Mouse (Mus musculus) lung, embryonic 16.5 days (tissue): ENCODE results near the gene Fscn1. TPM values are rescaled to one million over a fixed set of nuclear protein-coding genes. Genes with fewer than 3 reads are reported as not detected.

Experiments
- ATAC-seq: fragments of 200-750 bp; cut with Nextera tagmentation; 2 replicates; pipeline ENCODE4 v1.8.0; 2017; ENCODE audit warnings: low read depth, mild to moderate bottlenecking, moderate library complexity
- H3K27ac ChIP-seq: fragments of 300-500 bp; sonication (generic); 2 replicates; pipeline ENCODE4 v1.5.1; 2014; ENCODE audit warnings: mild to moderate bottlenecking, control low read depth, low read length
- H3K27me3 ChIP-seq: fragments of 300-500 bp; sonication (generic); 2 replicates; pipeline ENCODE4 v1.6.1; 2014; ENCODE audit warnings: low read depth, low read length, mixed read lengths; ENCODE audit not compliant: control insufficient read depth, insufficient read depth
- H3K36me3 ChIP-seq: fragments of 300-500 bp; sonication (generic); 2 replicates; pipeline ENCODE4 v1.6.1; 2014; ENCODE audit warnings: low read length; ENCODE audit not compliant: control insufficient read depth, insufficient read depth
- H3K4me1 ChIP-seq: fragments of 300-500 bp; sonication (generic); replicated peaks from 2 replicates; pipeline ENCODE4 v1.6.1; 2014; ENCODE audit warnings: low read length, mixed read lengths; ENCODE audit not compliant: control insufficient read depth, insufficient read depth
- H3K4me2 ChIP-seq: fragments of 300-500 bp; sonication (generic); 2 replicates; pipeline ENCODE4 v1.6.1; 2014; ENCODE audit warnings: low read depth, low read length, control low read depth
- H3K4me3 ChIP-seq: fragments of 300-500 bp; sonication (generic); 2 replicates; pipeline ENCODE4 v1.5.1; 2014; ENCODE audit warnings: mild to moderate bottlenecking, low read length, control low read depth
- H3K9ac ChIP-seq: fragments of 300-500 bp; sonication (generic); 2 replicates; pipeline ENCODE4 v1.6.1; 2014; ENCODE audit warnings: low read length, control low read depth
- H3K9me3 ChIP-seq: fragments of 300-500 bp; sonication (generic); 2 replicates; pipeline ENCODE4 v1.6.1; 2016; ENCODE audit warnings: low read length; ENCODE audit not compliant: control insufficient read depth
- WGBS: fragments of 180-500 bp; shearing (Covaris S2); extraction: QIAGEN DNeasy Blood & Tissue Kit; methylation state at CpG from one replicate; pipeline ENCODE4 v1.1.7; 2014; 5-methylcytosine and 5-hydroxymethylcytosine counted together
- polyA plus RNA-seq: library from polyadenylated mRNA; unstranded; fragments of >200 nt; fragmentation: Nextera tagmentation; extraction: Ambion mirVana; gene quantifications from 2 replicates; pipeline ENCODE4 v1.2.1, GENCODE M21; 2015

The Fscn1 gene
- polyA plus RNA-seq, result 181 and 222 TPM in 2 replicates

DNA sequence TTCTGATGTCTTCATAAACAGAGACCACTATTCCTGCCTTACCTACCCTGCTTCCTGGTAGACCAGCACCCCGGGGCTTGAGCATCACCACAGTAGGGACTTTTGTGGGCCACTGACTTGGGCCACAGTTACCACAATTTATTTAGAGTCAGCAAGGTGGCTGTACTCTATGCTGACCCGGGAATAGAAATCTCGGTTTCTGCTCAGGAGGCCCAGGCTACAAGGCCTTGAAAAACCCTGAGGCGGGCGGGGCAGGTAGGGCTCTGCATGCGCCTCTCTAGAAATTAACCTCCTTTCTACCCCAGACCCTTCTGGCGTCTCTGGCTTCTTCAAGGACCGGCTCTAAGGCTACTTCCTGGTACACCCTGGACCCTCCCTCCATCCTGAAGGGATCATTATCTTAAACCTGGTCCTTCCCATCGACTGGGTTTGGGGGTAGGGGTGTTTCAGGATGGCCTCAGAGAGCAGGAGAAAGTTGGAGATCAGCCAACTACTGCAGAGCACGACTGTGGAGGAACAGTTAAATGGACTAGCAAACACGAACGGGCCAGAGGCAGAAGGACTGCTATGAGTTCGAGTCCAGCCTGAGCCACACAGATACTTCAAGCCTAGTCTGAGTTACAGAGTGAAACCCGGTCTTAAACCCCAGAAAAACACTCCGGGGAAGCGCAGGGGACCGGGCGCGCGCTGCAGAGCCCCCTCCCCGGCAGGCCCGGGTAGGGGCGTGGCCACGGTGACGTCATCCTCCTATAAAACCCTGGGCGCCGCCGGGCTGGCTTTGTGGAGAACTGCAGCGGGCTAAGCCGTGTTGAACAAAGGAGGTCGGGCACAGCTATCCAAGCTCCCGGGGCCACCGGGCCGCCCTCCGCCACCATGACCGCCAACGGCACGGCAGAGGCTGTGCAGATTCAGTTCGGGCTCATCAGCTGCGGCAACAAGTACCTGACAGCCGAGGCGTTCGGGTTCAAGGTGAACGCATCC lies at the start of gene Fscn1:
TSS of gene Fscn1 (plus strand) at position 768 of the 981 bp plus-strand sequence.
- 8% methylated on average over 44 of the region's 44 CpGs for WGBS
- H3K4me3 ChIP-seq, result peak within 1 kb of the TSS; percentile 89
- no peaks in the 10 kb centered on the region for H3K36me3 ChIP-seq
- H3K4me2 ChIP-seq, result peak within 1 kb of the TSS; percentile 73
- peak within 1 kb of the TSS; percentile 92 for H3K9ac ChIP-seq
- ATAC-seq, result peak; percentile 72
- H3K9me3 ChIP-seq, result no peaks in the 10 kb centered on the region
- no peaks in the 10 kb centered on the region for H3K27me3 ChIP-seq
- peaks cover 30% of the 10 kb centered on the region for H3K4me1 ChIP-seq
- H3K27ac ChIP-seq, result peak within 1 kb of the TSS; percentile 98

- Histone ChIP-seq H3K36me3 (no peaks in the 10 kb centered on the region), H3K9me3 (no peaks in the 10 kb centered on the region), H3K4me2 (no peak overlapping the region), H3K9ac (no peak overlapping the region), H3K4me1 (peaks cover 37% of the 10 kb centered on the region), H3K27me3 (no peaks in the 10 kb centered on the region), H3K27ac (no peak overlapping the region), H3K4me3 (no peak overlapping the region)
- 95% methylated on average over 2 of the region's 2 CpGs for WGBS
- no peak for ATAC-seq
These were observed 48.5 kb upstream of the Fscn1 start for GRCm38 (mm10) chr5:142911629-142912028.

DNA sequence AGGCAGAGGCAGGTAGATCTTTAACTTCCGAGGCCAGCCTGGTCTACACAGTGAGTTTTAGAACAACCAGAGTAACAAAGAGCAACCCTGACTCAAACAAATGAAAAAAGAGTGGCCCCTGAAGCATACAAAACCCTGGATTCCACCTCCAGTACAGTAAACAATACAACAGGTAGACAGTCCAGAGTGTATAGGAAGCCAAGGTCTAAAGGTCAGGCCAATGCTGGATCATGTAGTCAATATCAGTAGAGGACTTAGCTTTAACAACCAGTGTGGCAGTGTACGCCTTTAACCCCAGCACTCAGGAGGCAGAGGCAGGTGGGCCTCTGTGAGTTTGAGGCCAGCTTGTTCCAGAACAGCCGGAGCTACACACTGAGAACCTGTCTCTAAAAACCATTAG lies 47.8 kb upstream of the Fscn1 start:
- no peaks in the 10 kb centered on the region for H3K9me3 ChIP-seq
- ATAC-seq, result no peak
- no peak overlapping the region for H3K9ac ChIP-seq
- no peaks in the 10 kb centered on the region for H3K36me3 ChIP-seq
- no peaks in the 10 kb centered on the region for H3K27me3 ChIP-seq
- no peak overlapping the region for H3K27ac ChIP-seq
- peaks cover 36% of the 10 kb centered on the region for H3K4me1 ChIP-seq
- no peak overlapping the region for H3K4me2 ChIP-seq
- H3K4me3 ChIP-seq, result no peak overlapping the region
- 94% methylated on average over 3 of the region's 3 CpGs for WGBS

- Histone ChIP-seq H3K27me3 (no peaks in the 10 kb centered on the region), H3K4me1 (peaks cover 32% of the 10 kb centered on the region), H3K36me3 (no peaks in the 10 kb centered on the region), H3K4me3 (no peak overlapping the region), H3K9ac (no peak overlapping the region), H3K27ac (no peak overlapping the region), H3K9me3 (no peaks in the 10 kb centered on the region), H3K4me2 (no peak overlapping the region)
- WGBS, result 68% methylated on average over 4 of the region's 4 CpGs
- ATAC-seq, result no peak
These were observed 47.4 kb upstream of the Fscn1 start for GRCm38 (mm10) chr5:142912739-142913138.

GRCm38 (mm10) chr5:142915231-142915630 lies 44.9 kb upstream of the Fscn1 start:
- H3K27me3 ChIP-seq, result no peaks in the 10 kb centered on the region
- H3K4me1 ChIP-seq, result peaks cover 7% of the 10 kb centered on the region
- H3K27ac ChIP-seq, result no peak overlapping the region
- WGBS, result 60% methylated on average over 11 of the region's 11 CpGs
- H3K9me3 ChIP-seq, result no peaks in the 10 kb centered on the region
- no peak overlapping the region for H3K9ac ChIP-seq
- no peaks in the 10 kb centered on the region for H3K36me3 ChIP-seq
- no peak overlapping the region for H3K4me2 ChIP-seq
- no peak overlapping the region for H3K4me3 ChIP-seq
- no peak for ATAC-seq

GRCm38 (mm10) chr5:142916593-142916992 lies 43.5 kb upstream of the Fscn1 start:
- WGBS, result 69% methylated on average over 7 of the region's 7 CpGs
- Histone ChIP-seq H3K4me3 (no peak overlapping the region), H3K27ac (no peak overlapping the region), H3K4me2 (no peak overlapping the region), H3K9me3 (no peaks in the 10 kb centered on the region), H3K36me3 (no peaks in the 10 kb centered on the region), H3K27me3 (no peaks in the 10 kb centered on the region), H3K9ac (no peak overlapping the region), H3K4me1 (peaks cover 8% of the 10 kb centered on the region)
- ATAC-seq, result no peak

DNA sequence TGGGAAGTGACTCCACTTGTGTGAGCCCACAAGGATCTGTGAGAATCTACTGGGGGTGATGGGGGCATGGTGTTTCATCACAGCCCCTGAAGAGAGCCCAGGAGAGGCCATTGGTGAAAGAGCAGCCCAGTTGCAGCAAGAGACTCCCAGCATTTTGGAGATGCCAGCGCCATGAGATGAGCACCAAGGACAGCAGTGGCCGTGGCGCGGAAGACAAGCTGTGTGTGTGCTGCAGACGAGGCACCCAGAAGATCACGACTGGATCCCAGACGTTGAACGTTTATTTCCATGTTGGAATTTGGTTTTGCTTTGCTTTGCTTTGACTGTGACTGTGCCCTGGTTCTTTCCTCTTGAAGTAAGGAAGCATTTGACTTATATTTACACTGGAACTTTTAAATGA lies 42.7 kb upstream of the Fscn1 start:
- WGBS, result 85% methylated on average over 8 of the region's 8 CpGs
- Histone ChIP-seq H3K27ac (no peak overlapping the region), H3K4me1 (peaks cover 8% of the 10 kb centered on the region), H3K4me3 (no peak overlapping the region), H3K9ac (no peak overlapping the region), H3K9me3 (no peaks in the 10 kb centered on the region), H3K36me3 (no peaks in the 10 kb centered on the region), H3K27me3 (no peaks in the 10 kb centered on the region), H3K4me2 (no peak overlapping the region)
- no peak for ATAC-seq

DNA sequence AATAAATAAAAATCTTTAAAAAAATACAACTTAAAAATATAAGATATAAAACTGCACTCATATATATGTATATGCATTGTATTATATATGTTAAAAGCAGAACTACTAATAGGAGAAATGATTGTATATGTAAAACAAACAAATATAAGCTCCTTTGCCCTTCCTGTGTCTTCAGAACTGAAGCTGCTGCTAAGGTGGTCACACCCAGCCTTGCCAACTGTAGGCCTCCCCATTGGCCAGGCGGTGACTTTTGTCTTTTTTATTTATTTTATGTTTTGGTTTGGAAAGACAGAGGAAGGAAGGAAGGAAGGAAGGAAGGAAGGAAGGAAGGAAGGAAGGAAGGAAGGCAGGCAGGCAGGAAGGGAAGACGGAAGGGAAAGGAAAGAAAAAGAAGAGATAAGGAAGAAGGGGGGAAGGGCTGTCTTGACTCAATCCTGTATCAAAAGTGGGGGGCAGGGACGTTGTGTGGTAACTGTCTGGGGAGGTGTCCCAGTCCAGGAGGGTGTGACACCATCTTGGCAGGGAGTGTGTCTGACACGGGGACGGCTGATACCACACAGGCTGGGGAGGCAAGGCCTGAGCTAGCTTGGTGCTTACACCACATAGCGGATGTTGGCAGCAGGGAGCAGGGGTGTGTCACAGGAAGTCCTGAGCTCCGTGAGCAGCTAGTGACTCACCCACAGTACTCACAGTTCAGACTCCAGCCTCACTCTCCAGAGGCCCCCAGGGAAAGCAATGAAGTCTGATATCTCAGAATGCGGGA lies 39.7 kb upstream of the Fscn1 start:
- peak overlapping the region; percentile 41 for H3K9ac ChIP-seq
- WGBS, result 17% methylated on average over 8 of the region's 8 CpGs
- ATAC-seq, result peak; percentile 95

DNA sequence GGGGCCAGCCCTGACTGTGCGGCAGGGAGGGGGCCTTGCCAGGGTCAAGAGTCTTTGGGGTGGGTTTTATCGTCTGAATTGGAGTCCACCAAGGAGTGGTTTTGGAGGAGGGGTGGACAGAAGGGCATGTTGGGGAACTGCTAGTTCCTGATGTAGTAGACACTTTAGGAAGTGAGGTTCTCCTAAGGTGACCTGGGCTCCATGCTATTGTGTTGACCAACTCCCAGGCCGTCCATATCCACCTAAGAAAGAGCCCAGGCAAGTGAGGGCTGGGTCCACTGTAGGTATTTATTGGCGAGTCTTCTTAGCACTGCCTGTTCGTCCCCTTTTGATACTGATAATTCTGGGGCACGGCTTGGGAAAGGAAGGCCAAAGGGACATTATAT lies 39.1 kb upstream of the Fscn1 start:
- 54% methylated on average over 6 of the region's 6 CpGs for WGBS
- no peaks in the 10 kb centered on the region for H3K27me3 ChIP-seq
- peaks cover 12% of the 10 kb centered on the region for H3K4me1 ChIP-seq
- H3K9me3 ChIP-seq, result no peaks in the 10 kb centered on the region
- H3K9ac ChIP-seq, result peak overlapping the region; percentile 41
- ATAC-seq, result peak; percentile 19
- peak overlapping the region; percentile 32 for H3K4me2 ChIP-seq
- H3K4me3 ChIP-seq, result no peak overlapping the region
- no peaks in the 10 kb centered on the region for H3K36me3 ChIP-seq
- peak overlapping the region; percentile 87 for H3K27ac ChIP-seq

More for the DNA sequence above, 39.7 kb upstream of the Fscn1 start:
- Histone ChIP-seq H3K36me3 (no peaks in the 10 kb centered on the region), H3K9me3 (no peaks in the 10 kb centered on the region), H3K4me3 (no peak overlapping the region), H3K27ac (peak overlapping the region; percentile 87), H3K27me3 (no peaks in the 10 kb centered on the region), H3K4me2 (peak overlapping the region; percentile 32), H3K4me1 (peaks cover 8% of the 10 kb centered on the region)
